Mouse (Mus musculus): ENCODE data around the gene Arl6ip5. TPM values are rescaled to one million over a fixed set of nuclear protein-coding genes. Genes with fewer than 3 reads are reported as not detected.

The Arl6ip5 gene
- polyA plus RNA-seq (2015; fragmentation: Nextera tagmentation; extraction: Ambion mirVana): 90.3 and 91.9 TPM in 2 replicates

GRCm38 (mm10) chr6:97210191-97210961, at the start of gene Arl6ip5:
Arl6ip5 (plus strand) TSS chr6:97210689.
- DNase-seq (ENCODE audit: low spot score): peak; percentile 97
- Histone ChIP-seq H3K4me1 (ENCODE audit: insufficient read depth, low read depth, low read length) (peaks cover 5% of the 10 kb centered on the region; the same call in 1 of the 2 replicates), H3K27ac (ENCODE audit: low read length) (peak within 1 kb of the TSS; percentile 84), H3K9ac (replicated peaks; ENCODE audit: low read depth) (peak within 1 kb of the TSS; percentile 80), H3K27me3 (replicated peaks; ENCODE audit: insufficient read depth, low read length) (no peaks in the 10 kb centered on the region), H3K36me3 (ENCODE audit: insufficient read depth, low read length) (no peaks in the 10 kb centered on the region), H3K9me3 (ENCODE audit: low read length) (no peaks in the 10 kb centered on the region), H3K4me3 (ENCODE audit: low read depth, low read length) (peak within 1 kb of the TSS; percentile 88), H3K4me2 (replicated peaks; ENCODE audit: low read depth, low read length) (peak within 1 kb of the TSS; percentile 82)
- ATAC-seq: peak; percentile 81
- TF ChIP-seq EP300 (IDR thresholded peaks at IDR 0.05) (peak; percentile 8; the same call in 1 of the 2 replicates), CTCF (IDR thresholded peaks at IDR 0.05) (no peak)
- WGBS: 8% methylated on average over 32 of the region's 32 CpGs

- no peaks in the 10 kb centered on the region for H3K27me3 ChIP-seq (replicated peaks; ENCODE audit: insufficient read depth, low read length)
- no peak overlapping the region for H3K27ac ChIP-seq (ENCODE audit: low read length)
- 51% methylated on average over 11 of the region's 11 CpGs for WGBS
- peak; percentile 13 for DNase-seq (ENCODE audit: low spot score)
- H3K4me3 ChIP-seq (ENCODE audit: low read depth, low read length): no peak overlapping the region
- no peak overlapping the region for H3K4me2 ChIP-seq (replicated peaks; ENCODE audit: low read depth, low read length)
- no peak overlapping the region for H3K9ac ChIP-seq (replicated peaks; ENCODE audit: low read depth)
- H3K9me3 ChIP-seq (ENCODE audit: low read length): no peaks in the 10 kb centered on the region
- TF ChIP-seq CTCF (IDR thresholded peaks at IDR 0.05): no peak
- no peak for TF ChIP-seq EP300 (IDR thresholded peaks at IDR 0.05)
- no peak for ATAC-seq
- H3K4me1 ChIP-seq (ENCODE audit: insufficient read depth, low read depth, low read length): peaks cover 7% of the 10 kb centered on the region; the same call in 1 of the 2 replicates
- H3K36me3 ChIP-seq (ENCODE audit: insufficient read depth, low read length): peaks cover 14% of the 10 kb centered on the region; the same call in 1 of the 2 replicates
These were observed 34.8 kb upstream of the Arl6ip5 start for GRCm38 (mm10) chr6:97175716-97176115.

DNA sequence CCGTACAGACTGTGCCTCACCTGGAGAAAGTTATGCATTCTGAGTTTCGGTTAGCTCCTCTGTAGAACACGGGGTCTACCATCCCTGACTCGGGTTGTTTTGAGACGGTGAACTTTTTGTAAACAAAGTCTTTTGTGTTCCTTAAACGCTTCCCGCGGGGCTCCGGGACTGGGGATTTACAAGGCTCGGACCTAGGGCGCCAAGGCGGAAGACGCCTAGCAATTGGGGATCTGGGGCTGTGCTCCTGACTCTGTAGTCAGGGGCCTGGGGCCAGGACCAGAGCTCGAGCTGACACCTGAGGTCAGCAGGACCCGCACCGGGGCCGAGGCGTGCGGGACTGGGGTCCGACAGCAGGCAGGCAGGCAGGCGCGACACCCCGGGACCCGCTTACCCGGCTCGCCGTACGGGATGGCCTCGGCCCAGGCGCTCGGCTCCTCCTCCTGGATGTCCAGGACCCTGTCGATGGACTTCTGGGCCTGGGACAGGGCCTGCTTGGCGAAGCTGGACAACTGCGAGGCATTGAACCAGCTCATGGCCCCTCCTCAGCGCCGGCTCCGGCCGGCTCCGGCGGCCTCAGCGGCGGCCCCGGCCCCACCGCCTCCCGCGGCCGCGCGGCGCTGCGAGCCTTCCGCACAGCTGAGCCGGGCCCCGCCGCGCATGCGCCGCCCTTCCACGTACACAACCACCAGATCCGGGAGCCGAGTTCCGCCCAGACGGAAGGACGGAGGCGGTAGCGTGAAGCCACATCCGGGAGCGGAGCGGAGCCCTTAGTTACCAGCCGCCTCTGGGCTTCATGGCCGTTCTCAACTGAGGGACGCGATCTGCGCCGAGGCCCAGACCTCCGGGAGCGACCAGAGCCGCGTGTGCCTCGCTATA, 31.8 kb upstream of the Arl6ip5 start, which contains the start of gene Tmf1:
TSS of gene Tmf1 (minus strand) at position 632 of the 876 bp plus-strand sequence.
- peak within 1 kb of the TSS; percentile 92 for H3K4me3 ChIP-seq (ENCODE audit: low read depth, low read length)
- peak; percentile 99 for ATAC-seq
- peak within 1 kb of the TSS; percentile 98 for H3K27ac ChIP-seq (ENCODE audit: low read length)
- peak within 1 kb of the TSS; percentile 60 for H3K4me2 ChIP-seq (replicated peaks; ENCODE audit: low read depth, low read length)
- 0 out of 2 replicates have a peak, but pooled peaks cover 4% of the 10 kb centered on the region for H3K36me3 ChIP-seq (ENCODE audit: insufficient read depth, low read length)
- WGBS: under 1% methylated on average over 79 of the region's 80 CpGs
- TF ChIP-seq CTCF (IDR thresholded peaks at IDR 0.05) (no peak), EP300 (IDR thresholded peaks at IDR 0.05) (no peak)
- H3K9me3 ChIP-seq (ENCODE audit: low read length): no peaks in the 10 kb centered on the region
- DNase-seq (ENCODE audit: low spot score): peak; percentile 98
- no peaks in the 10 kb centered on the region for H3K27me3 ChIP-seq (replicated peaks; ENCODE audit: insufficient read depth, low read length)
- peak within 1 kb of the TSS; percentile 96 for H3K9ac ChIP-seq (replicated peaks; ENCODE audit: low read depth)
- peaks cover 7% of the 10 kb centered on the region; the same call in 1 of the 2 replicates for H3K4me1 ChIP-seq (ENCODE audit: insufficient read depth, low read depth, low read length)

GRCm38 (mm10) chr6:97179367-97179828, 31.1 kb upstream of the Arl6ip5 start:
- Histone ChIP-seq H3K4me2 (replicated peaks; ENCODE audit: low read depth, low read length) (peak overlapping the region; percentile 60), H3K27me3 (replicated peaks; ENCODE audit: insufficient read depth, low read length) (no peaks in the 10 kb centered on the region), H3K9ac (replicated peaks; ENCODE audit: low read depth) (peak overlapping the region; percentile 96), H3K4me3 (ENCODE audit: low read depth, low read length) (peak overlapping the region; percentile 92), H3K27ac (ENCODE audit: low read length) (peak overlapping the region; percentile 98), H3K36me3 (ENCODE audit: insufficient read depth, low read length) (0 out of 2 replicates have a peak, but pooled peaks cover 4% of the 10 kb centered on the region), H3K4me1 (ENCODE audit: insufficient read depth, low read depth, low read length) (peaks cover 7% of the 10 kb centered on the region; the same call in 1 of the 2 replicates), H3K9me3 (ENCODE audit: low read length) (no peaks in the 10 kb centered on the region)
- no peak for TF ChIP-seq CTCF (IDR thresholded peaks at IDR 0.05)
- TF ChIP-seq EP300 (IDR thresholded peaks at IDR 0.05): no peak
- WGBS: 5% methylated on average over 11 of the region's 11 CpGs
- DNase-seq (ENCODE audit: low spot score) (peak; percentile 50), ATAC-seq (peak; percentile 47)

- WGBS: 63% methylated on average over 3 of the region's 3 CpGs
- DNase-seq (ENCODE audit: low spot score): no peak
- Histone ChIP-seq H3K4me3 (ENCODE audit: low read depth, low read length) (no peak overlapping the region), H3K4me1 (ENCODE audit: insufficient read depth, low read depth, low read length) (peaks cover 5% of the 10 kb centered on the region), H3K9me3 (ENCODE audit: low read length) (no peaks in the 10 kb centered on the region), H3K4me2 (replicated peaks; ENCODE audit: low read depth, low read length) (no peak overlapping the region), H3K9ac (replicated peaks; ENCODE audit: low read depth) (no peak overlapping the region), H3K27me3 (replicated peaks; ENCODE audit: insufficient read depth, low read length) (no peaks in the 10 kb centered on the region), H3K27ac (ENCODE audit: low read length) (no peak overlapping the region), H3K36me3 (ENCODE audit: insufficient read depth, low read length) (peaks cover 13% of the 10 kb centered on the region; the same call in 1 of the 2 replicates)
- TF ChIP-seq EP300 (IDR thresholded peaks at IDR 0.05) (no peak), CTCF (IDR thresholded peaks at IDR 0.05) (peak; percentile 21; the same call in 1 of the 2 replicates)
- no peak for ATAC-seq
These were observed 10.1 kb upstream of the Arl6ip5 start for GRCm38 (mm10) chr6:97200437-97200836.
